Mouse (Mus musculus) spleen, postnatal 14 days (tissue): ENCODE data around the gene Hip1r.
A peak's percentile ranks its signal among the peaks of the same experiment; 100 is the strongest.

Experiments
- DNase-seq, 2 experiments: peaks; one replicate each; pipeline ENCODE4 v3.0.0; 2021 to 2022; ENCODE audit warnings: low spot score in 2 of 2

Hip1r gene

GRCm38 (mm10) chr5:123996695-123997094 lies 23.3 kb downstream of the Hip1r start:
- no peak for DNase-seq

GRCm38 (mm10) chr5:123997211-123997751 lies 23.9 kb downstream of the Hip1r start:
- DNase-seq, result no peak

GRCm38 (mm10) chr5:123997811-123998210 lies 24.4 kb downstream of the Hip1r start:
- DNase-seq, result no peak

- no peak for DNase-seq
Measured at GRCm38 (mm10) chr5:123998370-123998769, 24.9 kb downstream of the Hip1r start.

- DNase-seq, result peak; percentile 72 to 88
Measured at GRCm38 (mm10) chr5:124000824-124001223, 27.4 kb downstream of the Hip1r start.

- DNase-seq, result no peak
Measured at GRCm38 (mm10) chr5:124001274-124001673, 27.8 kb downstream of the Hip1r start.

- DNase-seq, result no peak
Measured at GRCm38 (mm10) chr5:124002876-124003275, 29.4 kb downstream of the Hip1r start.

- DNase-seq, result no peak
Measured at GRCm38 (mm10) chr5:124003375-124003774, 29.9 kb downstream of the Hip1r start.

GRCm38 (mm10) chr5:124004356-124005150 lies 31.1 kb downstream of the Hip1r start:
- DNase-seq, result no peak

- DNase-seq, result no peak
Measured at GRCm38 (mm10) chr5:124005151-124005500, 31.7 kb downstream of the Hip1r start.

GRCm38 (mm10) chr5:124005591-124005990 lies 32.2 kb downstream of the Hip1r start:
- no peak for DNase-seq

GRCm38 (mm10) chr5:124006082-124006873 lies 32.9 kb downstream of the Hip1r start:
- DNase-seq, result no peak

- DNase-seq, result no peak
Measured at GRCm38 (mm10) chr5:124006891-124007491, 33.6 kb downstream of the Hip1r start.

- no peak for DNase-seq
Measured at GRCm38 (mm10) chr5:124010077-124010476, 36.6 kb downstream of the Hip1r start.

- DNase-seq, result no peak
Measured at GRCm38 (mm10) chr5:124010910-124011655, 37.7 kb downstream of the Hip1r start.

- DNase-seq, result peak in 1 of 2 experiments; percentile 25
Measured at GRCm38 (mm10) chr5:124011927-124012326, 38.5 kb downstream of the Hip1r start.

- DNase-seq, result no peak
Measured at GRCm38 (mm10) chr5:124012885-124013284, 39.5 kb downstream of the Hip1r start.

- DNase-seq, result no peak
Measured at GRCm38 (mm10) chr5:124013747-124014146, 40.3 kb downstream of the Hip1r start.

GRCm38 (mm10) chr5:124014180-124014579 lies 40.8 kb downstream of the Hip1r start:
- no peak for DNase-seq

GRCm38 (mm10) chr5:124014791-124015251 lies 41.4 kb downstream of the Hip1r start:
- no peak for DNase-seq

- DNase-seq, result no peak
Measured at GRCm38 (mm10) chr5:124015727-124016126, 42.3 kb downstream of the Hip1r start.
